Mouse (Mus musculus): ENCODE results near the gene Ccs.

Ccs gene

DNA sequence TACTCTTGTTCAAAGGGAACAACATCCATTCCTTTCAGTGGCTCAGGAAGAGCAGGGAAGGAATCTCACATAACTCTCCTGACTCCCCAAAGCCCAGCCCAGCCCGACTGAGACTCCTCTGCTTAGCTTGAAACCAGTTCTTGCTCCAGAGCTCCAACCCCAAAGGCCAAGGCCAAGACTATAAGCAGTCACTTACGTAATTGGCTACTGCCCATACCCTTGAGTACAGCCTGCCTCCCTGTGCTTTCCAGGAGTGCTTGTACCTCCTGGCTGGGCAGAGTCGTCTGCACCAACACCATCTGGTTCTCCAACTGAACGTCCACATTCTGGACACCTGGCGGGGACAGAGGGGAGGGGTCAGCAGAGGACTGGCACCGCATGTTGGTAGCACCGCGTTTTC lies 5.2 kb downstream of the Ccs start:
- no peak for DNase-seq

DNA sequence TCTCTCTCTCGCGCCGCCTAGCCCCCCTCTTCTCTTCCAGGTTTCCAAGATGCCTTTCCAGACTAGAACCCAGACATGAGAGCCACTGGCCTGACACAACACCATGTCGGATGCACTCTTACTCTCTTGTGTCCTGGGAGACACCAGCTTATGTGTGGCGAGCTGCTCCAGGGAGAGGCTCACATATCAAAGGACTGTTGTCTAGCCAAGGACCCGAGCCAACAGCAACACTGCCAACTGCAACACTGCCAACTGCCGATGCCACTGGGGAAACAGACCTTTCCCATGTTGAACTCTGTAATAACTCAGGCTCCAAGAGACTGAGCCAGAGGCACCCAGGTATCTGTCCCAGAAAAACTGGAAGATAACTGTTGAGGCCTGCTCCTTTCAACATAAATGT lies 10.0 kb downstream of the Ccs start:
- DNase-seq = no peak

DNA sequence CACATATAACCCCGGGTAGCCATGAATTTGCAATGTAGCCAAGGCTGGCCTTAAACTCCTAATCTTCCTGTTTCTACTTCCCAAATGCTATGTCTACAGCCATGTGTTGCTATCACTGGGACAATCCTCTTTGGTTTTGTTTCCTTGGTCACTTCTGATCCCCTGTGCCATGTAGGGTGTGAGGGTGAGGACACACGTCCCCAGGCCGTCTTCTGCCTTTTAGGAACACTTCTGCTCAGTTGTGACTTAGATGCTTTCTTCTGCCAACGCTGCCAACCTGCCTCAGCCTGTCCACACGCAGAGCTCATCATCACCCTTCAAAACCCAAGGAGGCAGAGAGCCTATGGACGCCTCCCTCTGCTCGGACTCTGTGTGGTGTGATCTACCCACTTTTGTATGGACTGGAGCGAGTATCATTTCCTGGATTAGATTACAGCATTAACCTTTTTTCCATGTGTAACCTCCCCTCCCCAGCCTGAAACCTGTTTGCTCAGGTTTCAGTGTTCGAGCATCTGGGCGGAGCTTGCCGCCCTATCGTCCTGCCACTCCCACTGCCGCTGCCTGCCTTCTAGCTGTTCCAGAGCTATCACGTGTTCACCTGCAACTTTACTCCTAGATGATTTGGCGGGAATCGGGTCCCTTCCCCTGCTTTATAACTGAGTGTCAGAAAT lies 10.6 kb downstream of the Ccs start:
- DNase-seq = no peak

DNA sequence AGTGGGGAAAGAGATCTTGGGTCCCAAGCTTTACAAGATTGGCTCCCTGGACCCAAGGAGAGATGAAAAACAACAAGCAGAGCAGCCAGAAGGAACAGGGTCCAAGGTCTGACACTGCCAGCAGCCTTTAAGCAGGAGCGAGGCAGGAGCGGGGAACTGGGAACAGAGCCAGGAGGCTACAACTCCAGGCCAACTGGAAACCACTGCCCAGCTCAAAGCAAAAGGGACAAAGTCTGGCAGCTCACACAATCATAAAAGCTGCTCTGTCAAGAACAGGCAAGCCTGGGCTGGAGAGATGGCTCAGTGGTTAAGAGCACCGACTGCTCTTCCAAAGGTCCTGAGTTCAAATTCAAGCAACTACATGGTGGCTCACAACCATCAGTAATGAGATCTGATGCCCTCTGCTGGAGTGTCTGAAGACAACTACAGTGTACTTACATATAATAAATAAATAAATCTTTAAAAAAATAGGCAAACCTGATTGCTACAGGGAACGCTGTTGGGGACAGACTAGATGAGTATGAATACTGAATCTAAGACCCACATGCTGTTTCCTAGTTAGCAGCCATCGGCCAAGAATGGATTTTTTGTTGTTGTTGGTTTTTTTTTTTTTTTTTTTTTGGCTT lies 18.3 kb downstream of the Ccs start:
- DNase-seq = no peak

DNA sequence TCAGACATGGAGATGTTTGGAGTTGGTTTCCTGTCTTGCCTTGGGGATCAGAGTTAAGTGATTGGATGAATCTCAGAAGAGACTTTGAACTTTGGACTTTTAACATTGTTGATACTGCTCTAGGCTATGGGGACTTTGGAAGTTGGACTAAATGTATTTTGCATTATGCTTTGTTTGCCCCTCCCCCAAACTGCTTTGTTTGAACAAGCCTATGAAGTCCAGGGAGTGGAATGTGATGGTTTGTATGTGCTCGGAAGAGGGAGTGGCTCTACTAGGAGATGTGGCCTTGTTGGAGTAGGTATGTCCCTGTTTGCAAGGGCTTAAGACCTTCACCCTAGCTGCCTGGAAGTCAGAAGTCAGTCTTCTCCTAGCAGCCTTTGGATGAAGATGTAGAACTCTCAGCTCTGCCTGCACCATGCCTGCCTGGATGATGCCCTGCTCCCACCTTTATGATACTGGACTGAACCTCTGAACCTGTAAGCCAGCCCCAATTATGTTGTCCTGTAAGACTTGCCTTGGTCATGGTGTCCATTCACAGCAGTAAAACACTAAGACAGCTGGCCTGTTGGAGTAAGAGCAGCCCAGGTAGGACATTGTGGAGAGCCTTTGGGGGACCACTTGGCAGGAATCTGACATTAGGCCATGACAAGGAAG lies 21.8 kb downstream of the Ccs start:
- DNase-seq = no peak

DNA sequence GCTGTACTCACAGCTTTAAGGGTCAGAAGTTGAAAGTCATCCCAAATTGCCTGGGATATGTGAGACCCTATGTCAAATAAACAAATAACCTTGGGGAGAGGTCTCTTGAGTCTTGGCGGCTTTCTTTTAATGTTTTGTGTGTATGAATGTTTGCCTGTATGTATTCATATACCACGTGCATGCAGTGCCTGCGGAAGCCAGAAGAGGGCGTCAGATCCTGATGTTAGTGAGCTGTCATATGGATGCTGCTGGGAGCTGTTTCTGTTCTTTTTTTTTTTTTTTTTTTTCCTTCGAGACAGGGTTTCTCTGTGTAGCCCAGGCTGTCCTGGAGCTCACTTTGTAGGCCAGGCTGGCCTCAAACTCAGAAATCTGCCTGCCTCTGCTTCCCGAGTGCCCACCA lies 26.1 kb downstream of the Ccs start:
- DNase-seq = peak; percentile 52

DNA sequence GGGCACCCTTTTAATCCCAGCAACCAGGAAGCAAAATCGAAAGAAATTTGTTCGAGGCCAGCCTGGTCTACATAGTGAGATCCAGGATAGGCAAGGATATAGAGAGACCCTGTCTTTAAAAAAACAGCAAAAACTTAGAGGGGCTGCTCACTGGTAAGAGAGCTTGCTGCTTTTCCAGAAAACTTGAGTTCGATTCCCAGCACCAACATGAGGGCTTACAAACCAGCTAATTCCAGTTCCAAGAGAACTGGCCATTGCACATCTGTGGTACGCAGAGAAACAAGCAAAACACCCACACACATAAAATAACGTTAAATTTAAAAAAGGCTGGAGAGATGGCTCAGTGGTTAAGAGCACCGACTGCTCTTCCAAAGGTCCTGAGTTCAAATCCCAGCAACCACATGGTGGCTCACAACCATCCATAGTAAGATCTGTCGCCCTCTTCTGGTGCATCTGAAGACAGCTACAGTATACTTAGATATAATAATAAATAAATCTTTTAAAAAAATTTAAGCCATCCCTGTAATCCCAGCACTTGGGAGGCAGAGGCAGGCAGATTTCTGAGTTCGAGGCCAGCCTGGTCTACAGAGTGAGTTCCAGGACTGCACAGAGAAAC lies 26.7 kb downstream of the Ccs start:
- peak; percentile 26 for DNase-seq

DNA sequence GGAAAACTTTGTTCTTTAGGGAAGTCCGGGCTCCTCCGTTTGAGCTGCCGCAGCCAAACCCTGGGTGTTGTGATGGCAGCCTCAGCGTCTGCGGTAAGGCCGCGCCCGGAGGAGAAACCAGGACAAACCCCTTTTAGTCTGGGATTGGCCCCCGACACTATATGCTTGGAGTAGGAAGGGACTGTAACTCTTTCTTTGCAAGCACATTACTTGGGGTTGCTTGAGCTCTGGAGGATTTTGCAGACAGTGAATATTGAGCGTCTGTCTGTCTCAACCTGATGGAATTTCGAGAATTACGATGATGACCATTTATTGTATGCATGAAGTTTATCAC lies 27.3 kb downstream of the Ccs start:
- DNase-seq = no peak

DNA sequence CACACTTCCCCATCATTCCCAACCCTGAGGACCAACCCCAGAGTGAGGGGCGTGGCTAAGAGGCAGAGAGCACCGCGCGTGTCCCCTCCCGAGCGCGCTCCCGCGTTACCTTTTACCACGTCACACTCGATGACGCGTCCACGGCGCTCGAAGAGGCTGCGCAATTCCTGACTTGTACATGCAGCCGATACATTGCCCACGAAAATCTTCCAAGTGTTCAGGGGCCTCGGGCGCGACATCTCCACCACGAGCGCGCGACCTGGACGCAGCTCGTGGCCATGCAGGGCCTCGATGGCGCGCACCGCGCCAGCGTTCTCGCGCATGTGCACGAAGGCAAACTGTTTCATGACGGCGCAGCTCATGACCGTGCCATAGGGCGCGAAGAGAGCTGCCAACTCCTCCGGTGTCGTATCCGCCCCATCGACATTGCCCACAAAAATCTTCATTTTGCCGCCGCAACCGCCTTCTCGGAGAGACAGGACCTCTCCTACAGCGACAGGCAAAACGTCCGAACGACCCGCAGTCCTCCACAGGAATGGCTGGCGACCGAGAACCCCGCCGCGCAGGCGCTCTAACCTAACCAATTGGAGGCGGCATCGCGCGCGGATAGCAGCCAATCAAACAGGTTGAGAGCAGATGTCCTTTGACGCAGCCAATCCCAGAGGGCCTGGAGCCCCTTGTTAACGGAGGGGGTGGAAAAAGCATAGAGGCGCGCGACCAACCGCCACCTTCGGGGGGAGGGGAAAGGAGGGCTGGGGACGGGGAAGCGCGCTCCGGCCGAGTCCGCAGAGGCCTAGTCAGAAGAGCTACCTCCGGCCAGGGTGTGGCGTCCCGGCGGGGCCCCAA lies 27.8 kb downstream of the Ccs start, which contains the start of the genes Gm21992 and Rbm14:
Gm21992 (minus strand) TSS at position 550 of the 846 bp plus-strand sequence.
Rbm14 (minus strand) TSS at position 572 of the 846 bp plus-strand sequence.
- DNase-seq = peak; percentile 96

DNA sequence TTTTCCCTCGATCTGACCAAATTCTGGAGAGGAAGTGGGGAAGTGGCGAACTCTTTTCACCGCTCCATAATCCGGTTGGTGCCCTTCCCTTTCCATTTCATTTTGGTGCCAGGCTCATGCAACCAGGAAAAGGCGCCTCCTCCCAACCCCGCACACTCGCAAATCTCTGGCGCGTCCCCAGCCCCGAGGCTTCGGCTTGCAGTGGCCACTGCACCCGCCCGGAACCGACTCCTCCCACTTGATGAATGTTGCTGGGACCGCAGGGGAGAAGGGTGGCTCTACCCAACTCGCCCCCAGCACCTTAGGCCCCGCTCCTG lies 28.4 kb downstream of the Ccs start:
- DNase-seq = no peak

DNA sequence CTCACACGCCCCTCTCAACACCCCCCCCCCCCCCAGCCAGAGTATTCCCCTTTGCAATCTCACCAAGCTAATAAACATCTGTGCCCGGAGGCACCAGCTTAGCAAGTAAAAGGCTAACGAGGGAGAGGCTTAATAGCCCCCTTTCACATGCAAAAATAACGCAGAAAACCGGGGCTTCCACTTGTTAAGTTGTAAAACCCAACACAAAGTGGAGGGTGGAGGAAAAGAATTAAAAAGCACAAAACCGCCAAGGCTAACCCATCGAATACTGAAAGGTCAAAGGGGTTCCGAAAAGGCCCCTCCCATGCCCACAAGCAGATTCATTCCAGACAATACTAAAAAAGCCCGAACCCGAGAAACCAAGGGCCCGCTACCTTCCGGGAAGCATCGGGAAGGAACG lies 28.8 kb downstream of the Ccs start:
- DNase-seq = no peak

DNA sequence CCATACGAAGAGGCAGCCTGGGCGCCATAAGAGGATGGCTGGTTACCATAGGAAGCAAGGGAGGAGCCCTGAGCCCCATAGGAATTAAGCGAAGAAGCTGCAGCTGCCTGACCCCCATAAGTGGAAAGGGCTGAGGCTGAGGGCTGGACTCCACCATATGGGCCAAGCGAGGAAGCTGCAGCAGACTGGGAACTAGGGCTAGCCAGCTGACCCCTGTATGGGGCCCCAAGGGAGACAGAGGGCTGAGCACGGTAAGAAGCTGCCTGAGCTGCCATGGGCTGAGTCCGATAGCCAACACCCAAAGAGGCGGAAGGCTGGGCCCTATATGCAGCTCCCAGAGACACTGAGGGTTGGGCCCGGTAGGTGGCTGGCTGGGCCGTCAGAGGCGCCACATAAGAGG lies 35.8 kb downstream of the Ccs start:
- DNase-seq = no peak

DNA sequence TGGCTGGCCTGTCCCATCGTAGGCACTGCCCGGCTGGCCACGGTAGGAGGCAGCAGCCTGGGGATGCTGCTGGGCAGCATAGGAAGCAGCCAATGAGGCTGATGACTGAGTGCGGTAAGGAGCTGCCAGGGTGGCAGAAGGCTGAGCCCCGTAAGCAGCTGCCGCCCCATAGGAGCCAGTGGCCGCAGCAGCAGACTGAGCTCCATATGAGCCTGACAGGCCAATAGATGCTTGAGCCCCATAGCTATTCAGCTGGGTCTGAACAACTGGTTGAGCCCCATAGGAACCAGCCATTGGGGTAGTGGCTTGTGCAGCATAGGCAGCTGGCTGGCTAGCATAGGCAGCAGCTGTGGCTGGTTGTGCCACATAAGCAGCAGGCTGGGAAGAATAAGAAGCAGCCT lies 36.4 kb downstream of the Ccs start:
- no peak for DNase-seq

DNA sequence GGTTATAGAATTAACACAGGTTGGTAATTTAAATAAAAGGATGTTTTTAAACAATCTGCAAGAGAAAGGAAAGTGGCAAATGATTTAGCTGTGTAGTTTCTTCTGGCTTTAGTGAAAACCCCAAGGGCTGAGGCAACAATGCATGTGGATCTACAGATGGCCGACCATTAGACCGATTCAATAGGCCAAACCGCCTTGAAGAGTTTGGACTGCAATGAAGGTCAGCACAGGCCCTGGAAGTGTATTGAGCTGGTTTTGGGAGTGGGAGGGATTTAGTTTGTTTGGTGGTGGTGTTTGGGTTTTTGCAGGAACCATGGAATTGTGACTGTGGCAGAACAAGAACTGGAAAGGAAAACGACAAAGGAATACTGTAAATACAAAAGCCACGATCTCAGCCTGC lies 40.0 kb downstream of the Ccs start:
- DNase-seq = no peak

DNA sequence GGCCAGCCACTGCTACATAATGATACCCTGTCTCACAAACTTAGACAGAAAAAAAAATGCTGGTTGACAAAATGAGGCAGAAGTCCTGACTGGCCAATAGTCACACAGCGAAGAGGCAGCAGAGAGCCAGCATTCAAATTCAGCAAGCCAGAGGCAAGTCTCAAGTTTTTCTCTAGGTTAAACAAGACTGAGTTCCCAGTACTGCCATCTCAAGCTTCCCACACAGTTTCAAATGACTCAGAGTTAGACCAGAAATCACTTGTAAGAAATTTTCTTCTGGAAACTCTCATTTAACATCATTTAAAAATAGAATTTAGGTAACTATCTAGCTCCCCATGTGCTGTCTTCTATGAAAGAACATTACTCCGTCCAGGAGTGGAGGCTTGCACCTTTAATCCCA lies 41.3 kb downstream of the Ccs start:
- no peak for DNase-seq

DNA sequence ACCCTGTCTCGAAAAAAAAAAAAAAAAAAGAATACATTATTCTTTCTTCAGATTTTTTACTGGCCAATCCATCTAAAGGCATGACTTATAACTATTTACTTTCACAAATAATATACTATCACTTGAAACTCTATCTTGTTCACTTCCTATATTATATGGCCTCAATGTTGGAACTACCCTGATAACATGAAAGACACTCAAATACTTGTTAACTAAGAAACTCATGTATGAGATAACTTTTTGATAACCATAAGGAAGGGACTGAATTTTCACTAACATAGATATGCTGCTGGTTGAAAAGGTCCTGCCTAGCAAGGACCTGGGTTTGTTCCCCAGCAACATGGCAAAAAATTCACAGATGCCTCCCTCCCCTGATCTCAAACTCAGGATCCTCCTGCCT lies 43.2 kb downstream of the Ccs start:
- DNase-seq = no peak

DNA sequence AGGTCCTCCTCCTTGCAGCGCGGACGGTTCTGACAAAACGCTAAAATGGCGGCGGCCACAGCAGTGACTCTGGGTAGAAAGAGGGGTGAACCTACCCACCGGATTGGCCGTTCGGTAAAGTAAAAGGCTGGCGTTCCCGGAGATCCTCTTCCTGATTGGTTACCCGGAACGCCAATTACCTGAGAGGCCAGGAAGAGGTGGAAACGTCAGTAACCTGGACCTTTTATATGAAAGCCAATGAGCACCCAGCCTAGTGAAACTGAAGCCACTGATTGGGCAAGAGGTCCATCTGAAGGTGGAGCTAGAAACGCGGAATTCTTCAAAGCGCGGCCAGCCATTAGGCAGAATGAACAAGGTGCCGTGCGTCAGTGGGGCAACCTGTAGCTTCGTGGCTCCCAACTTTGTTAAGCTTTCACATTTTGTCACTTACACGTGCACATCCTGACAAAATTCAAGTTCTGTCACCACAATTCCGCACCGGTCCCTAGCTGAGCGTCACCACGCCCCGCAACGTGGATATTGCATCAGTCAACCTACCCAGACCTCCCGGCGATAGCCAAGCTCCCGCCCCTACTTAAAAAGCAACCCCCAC lies 45.2 kb downstream of the Ccs start, which contains the start of gene Rbm4:
Rbm4 (minus strand) TSS at position 71 of the 592 bp plus-strand sequence.
- DNase-seq = peak; percentile 97

DNA sequence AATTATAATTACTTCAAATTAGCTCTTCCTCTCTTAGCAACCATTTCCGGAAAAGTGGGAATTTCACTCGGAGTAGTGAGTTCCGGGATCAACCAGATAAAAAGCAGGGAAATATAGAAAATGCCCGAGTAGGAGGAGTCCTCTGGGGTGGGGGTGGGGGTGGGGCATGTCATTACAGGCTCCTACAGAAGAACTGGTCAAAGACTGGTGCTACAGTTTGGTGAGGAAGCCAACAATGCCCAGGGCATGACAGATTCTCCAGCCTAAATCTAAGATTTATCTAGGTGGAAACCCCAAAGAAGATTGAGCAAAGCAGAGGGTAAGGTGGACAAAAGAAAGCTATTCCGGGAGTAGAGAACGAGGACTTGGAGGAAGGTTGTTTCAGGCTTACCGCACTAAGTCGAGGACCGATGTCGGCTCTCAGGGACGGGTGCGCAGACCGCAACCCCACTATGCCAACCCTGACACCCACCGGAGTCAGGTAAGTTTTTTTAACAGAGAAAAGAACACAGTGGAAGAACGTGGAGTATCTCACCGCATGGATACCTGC lies 45.8 kb downstream of the Ccs start:
- no peak for DNase-seq

DNA sequence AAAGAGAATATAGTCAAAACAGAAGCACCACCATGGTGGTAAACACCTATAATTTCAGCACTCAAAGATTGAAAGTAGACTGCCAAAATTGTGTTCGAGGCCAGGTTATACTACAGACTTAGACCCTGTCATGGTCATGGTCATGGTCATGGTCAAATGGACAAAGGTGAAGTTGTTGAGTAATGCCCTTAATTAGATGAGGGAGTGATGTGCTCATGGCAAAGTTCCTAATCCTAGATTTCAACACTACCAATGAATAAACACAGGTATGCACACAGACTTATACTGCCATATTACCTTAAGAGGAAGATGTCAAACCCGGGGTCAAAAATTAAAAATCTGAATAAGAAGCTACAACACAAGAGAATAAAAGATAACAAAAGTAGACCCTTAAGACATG lies 52.8 kb downstream of the Ccs start:
- DNase-seq = no peak

DNA sequence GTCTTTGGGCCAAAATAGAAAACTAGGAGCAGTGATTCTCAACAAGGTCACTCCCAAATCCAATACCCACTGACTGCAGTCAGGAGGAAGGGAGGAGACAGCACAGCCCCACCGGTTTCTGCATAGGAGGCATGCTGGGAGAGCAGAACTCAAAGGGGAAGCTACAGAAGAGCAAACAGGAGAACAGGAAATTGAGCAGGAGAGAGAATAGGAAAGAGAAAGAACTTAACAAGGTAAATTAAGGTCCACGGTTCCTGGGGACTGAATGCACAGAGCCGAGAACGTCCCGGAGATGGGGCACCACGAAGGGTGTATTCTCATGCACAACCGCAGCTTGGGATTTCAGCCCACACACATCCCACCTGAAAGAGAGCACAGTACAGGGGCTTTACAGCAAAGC lies 53.9 kb downstream of the Ccs start:
- no peak for DNase-seq

DNA sequence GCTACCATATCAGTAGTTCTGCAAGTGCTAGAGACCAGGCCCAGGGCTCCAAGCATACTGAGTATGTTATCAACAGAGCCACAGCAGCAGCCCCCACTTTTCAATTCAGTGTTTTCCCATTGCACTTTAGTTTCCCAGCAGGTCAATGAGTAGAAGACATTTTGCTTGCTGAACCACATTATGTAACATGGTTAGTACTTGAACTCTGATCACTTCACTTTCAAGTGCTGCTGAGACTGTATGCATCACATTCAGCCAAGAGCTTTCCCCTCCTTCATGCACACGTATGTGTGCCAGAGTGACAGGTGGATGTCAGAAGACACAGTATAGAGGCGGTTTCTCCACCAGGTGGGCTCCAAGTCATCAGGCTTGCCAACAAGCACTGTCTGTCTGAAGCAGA lies 56.2 kb downstream of the Ccs start:
- DNase-seq = no peak
